Mouse (Mus musculus): ENCODE measurements around the gene Pola2.

DNA sequence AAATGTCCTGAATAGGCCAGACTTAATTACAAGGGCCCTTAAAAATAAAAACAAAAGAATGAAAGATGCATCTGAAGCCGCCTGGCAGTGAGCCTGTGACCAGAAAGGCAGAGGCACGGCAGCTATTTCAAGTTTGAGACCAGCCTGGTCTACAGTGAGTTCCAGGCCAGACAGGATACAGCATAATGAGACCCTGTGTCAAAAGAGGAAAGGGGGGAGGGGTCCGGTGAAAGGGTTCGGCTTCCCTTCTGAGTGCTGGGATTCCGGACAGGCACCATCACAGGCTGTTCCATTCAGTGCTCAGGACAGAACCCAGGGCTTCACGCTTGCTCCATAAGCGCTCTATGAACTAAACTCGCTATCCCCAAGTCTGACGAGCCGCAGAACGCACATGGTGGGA lies 37.0 kb downstream of the Pola2 start:
- TF ChIP-seq CTCF (IDR thresholded peaks at IDR 0.05; ENCODE audit: low read depth) (no peak), EP300 (IDR thresholded peaks at IDR 0.05; ENCODE audit: low read depth) (no peak)

All from liver, embryonic 14.5 days (tissue).